Comparison of ENCODE assay signal across 8 mouse cellular contexts in genomic region chr2:131352747-131353563, GRCm38 (mm10). TPM values are rescaled to one million over a fixed set of nuclear protein-coding genes. Genes with fewer than 3 reads are reported as not detected.
A peak's percentile ranks its signal among the peaks of the same experiment; 100 is the strongest.
DNase-seq lines count a peak whose midpoint lies in the region; ATAC-seq and TF ChIP-seq lines count a peak whose summit lies in the region.

Rnf24 (minus strand) TSS chr2:131352892.

- H3K9ac ChIP-seq in CH12.LX (ENCODE audit: insufficient read depth, low read depth), result peak within 1 kb of the TSS; percentile 94
- H3K9ac ChIP-seq in forebrain, embryonic 12.5 days, result peak within 1 kb of the TSS; percentile 96
- peak within 1 kb of the TSS; percentile 88 for H3K9ac ChIP-seq in liver, postnatal 0 days (replicated peaks)
- H3K9ac ChIP-seq in neural tube, embryonic 14.5 days (replicated peaks; ENCODE audit: low read depth, low read length), result peak within 1 kb of the TSS; percentile 99

- H3K27ac ChIP-seq in CH12.LX (ENCODE audit: insufficient read depth, low read depth), result peak within 1 kb of the TSS; percentile 61
- peak within 1 kb of the TSS; percentile 96 for H3K27ac ChIP-seq in forebrain, embryonic 12.5 days
- peak within 1 kb of the TSS; percentile 89 for H3K27ac ChIP-seq in liver, postnatal 0 days (ENCODE audit: low read depth)
- peak within 1 kb of the TSS; percentile 98 for H3K27ac ChIP-seq in neural tube, embryonic 14.5 days (ENCODE audit: low read depth, low read length)

- H3K4me3 ChIP-seq in CH12.LX (replicated peaks in 1 of 3; ENCODE audit: low read depth in 2 of 3, low read length in 2 of 3, poor library complexity in 1 of 3), result peak within 1 kb of the TSS; percentile 68 to 96 (median 82)
- H3K4me3 ChIP-seq in forebrain, embryonic 12.5 days (replicated peaks), result peak within 1 kb of the TSS; percentile 91
- peak within 1 kb of the TSS; percentile 95 for H3K4me3 ChIP-seq in liver, postnatal 0 days (ENCODE audit: low read depth, low read length)
- H3K4me3 ChIP-seq in neural tube, embryonic 14.5 days (ENCODE audit: low read depth, low read length), result peak within 1 kb of the TSS; percentile 97

- peak; percentile 77 for TF ChIP-seq POLR2A in CH12.LX (IDR thresholded peaks at IDR 0.05; ENCODE audit: low read depth, low read length)

- peak within 1 kb of the TSS; percentile 96 for H3K4me2 ChIP-seq in CH12.LX (ENCODE audit: insufficient read depth, low read depth, poor library complexity, severe bottlenecking)
- H3K4me2 ChIP-seq in forebrain, embryonic 12.5 days, result peak within 1 kb of the TSS; percentile 63
- peak within 1 kb of the TSS; percentile 99 for H3K4me2 ChIP-seq in liver, postnatal 0 days (ENCODE audit: low read depth, low read length)
- peak within 1 kb of the TSS; percentile 66 for H3K4me2 ChIP-seq in neural tube, embryonic 14.5 days (ENCODE audit: low read depth, low read length)

- no peaks in the 10 kb centered on the region for H3K9me3 ChIP-seq in CH12.LX (replicated peaks; ENCODE audit: low read length)
- no peaks in the 10 kb centered on the region for H3K9me3 ChIP-seq in forebrain, embryonic 12.5 days
- no peaks in the 10 kb centered on the region for H3K9me3 ChIP-seq in liver, postnatal 0 days (ENCODE audit: low read length)
- no peaks in the 10 kb centered on the region for H3K9me3 ChIP-seq in neural tube, embryonic 14.5 days (ENCODE audit: control insufficient read depth, low read length)

- no peak for TF ChIP-seq EP300 in CH12.LX (IDR thresholded peaks at IDR 0.05; ENCODE audit: low read length)
- no peak for TF ChIP-seq EP300 in liver, postnatal 0 days (IDR thresholded peaks at IDR 0.05; ENCODE audit: low read depth)

- H3K36me3 ChIP-seq in CH12.LX (replicated peaks in 1 of 2; ENCODE audit: control insufficient read depth in 1 of 2, insufficient read depth in 1 of 2, low read length in 1 of 2), result peaks cover 0 to 2% of the 10 kb centered on the region in 2 experiments
- no peaks in the 10 kb centered on the region for H3K36me3 ChIP-seq in forebrain, embryonic 12.5 days (replicated peaks)
- H3K36me3 ChIP-seq in liver, postnatal 0 days (replicated peaks; ENCODE audit: insufficient read depth, low read length), result no peaks in the 10 kb centered on the region
- no peaks in the 10 kb centered on the region for H3K36me3 ChIP-seq in neural tube, embryonic 14.5 days (ENCODE audit: control insufficient read depth, insufficient read depth, low read length)

- H3K27me3 ChIP-seq in CH12.LX (replicated peaks), result no peaks in the 10 kb centered on the region
- peaks cover 3% of the 10 kb centered on the region; the same call in 1 of the 2 replicates for H3K27me3 ChIP-seq in forebrain, embryonic 12.5 days
- no peaks in the 10 kb centered on the region for H3K27me3 ChIP-seq in liver, postnatal 0 days (ENCODE audit: insufficient read depth, low read length)
- H3K27me3 ChIP-seq in neural tube, embryonic 14.5 days (ENCODE audit: control insufficient read depth, insufficient read depth, low read length), result no peaks in the 10 kb centered on the region; the same call in 1 of the 2 replicates

- peaks cover 39% of the 10 kb centered on the region for H3K79me2 ChIP-seq in CH12.LX (replicated peaks; ENCODE audit: control insufficient read depth, extremely low read depth, insufficient read depth, poor library complexity, severe bottlenecking)

- no peak for TF ChIP-seq RAD21 in CH12.LX (IDR thresholded peaks at IDR 0.05; ENCODE audit: low read depth, low read length)

- peak; percentile 93 for ATAC-seq in forebrain, embryonic 12.5 days (ENCODE audit: low FRiP score)
- ATAC-seq in liver, postnatal 0 days, result peak; percentile 97
- ATAC-seq in neural tube, embryonic 14.5 days (ENCODE audit: low read depth), result peak; percentile 97

- peaks cover 5 to 52% of the 10 kb centered on the region in 2 experiments for H3K4me1 ChIP-seq in CH12.LX (ENCODE audit: control insufficient read depth in 1 of 2, insufficient read depth in 2 of 2)
- peaks cover 19% of the 10 kb centered on the region for H3K4me1 ChIP-seq in forebrain, embryonic 12.5 days
- peaks cover 16% of the 10 kb centered on the region for H3K4me1 ChIP-seq in liver, postnatal 0 days (ENCODE audit: insufficient read depth)
- H3K4me1 ChIP-seq in neural tube, embryonic 14.5 days (ENCODE audit: control insufficient read depth, insufficient read depth, low read length), result peaks cover 3% of the 10 kb centered on the region; the same call in 1 of the 2 replicates

- WGBS in forebrain, embryonic 12.5 days, result under 1% methylated on average over 51 of the region's 54 CpGs
- WGBS in large intestine, adult 2 months, result 1% methylated on average over 50 of the region's 54 CpGs
- 6% methylated on average over 45 of the region's 54 CpGs for WGBS in liver, postnatal 0 days (ENCODE audit: insufficient replicate concordance)
- WGBS in neural tube, embryonic 14.5 days, result under 1% methylated on average over 51 of the region's 54 CpGs

- no peak for TF ChIP-seq CTCF in CH12.LX (conservative IDR thresholded peaks at IDR 0.05 in 1 of 2, IDR thresholded peaks at IDR 0.05 in 1 of 2; ENCODE audit: low read depth in 2 of 2, low read length in 2 of 2)
- no peak for TF ChIP-seq CTCF in liver, postnatal 0 days (IDR thresholded peaks at IDR 0.05; ENCODE audit: low read depth)

- intact Hi-C loops in heart, postnatal 10 days (cut with DNase I), result no loop called here

- in situ Hi-C loops in CH12.LX (cut with MboI; ENCODE audit: low pct_ligation_motif_present, low pct_unique_long_range_greater_than_20kb, low sequenced_read_pairs), result loop anchor here (5.0 kb wide), 1 partner anchor 44 kb away; no protein-coding TSS in a partner anchor

- DNase-seq in CH12.LX (ENCODE audit: extremely low read depth), result peak; percentile 94
- peak; percentile 88 for DNase-seq in c-Kit-positive CD71-positive TER-119-negative erythroid progenitor cells, embryonic 14.5 days (ENCODE audit: low read depth)
- peak; percentile 99 for DNase-seq in heart, postnatal 10 days
- peak; percentile 67 for DNase-seq in large intestine, adult 2 months (ENCODE audit: low read depth, low spot score)
- peak; percentile 98 for DNase-seq in liver, postnatal 0 days
- DNase-seq in testis, postnatal 10 days (ENCODE audit: low spot score), result peak; percentile 100

- dilution Hi-C loops in CH12.LX (cut with MboI; ENCODE audit: extremely low pct_ligation_motif_present, extremely low pct_unique_long_range_greater_than_20kb, low sequenced_read_pairs), result no loop called here

TF ChIP-seq in CH12.LX, 34 proteins besides CTCF, POLR2A, EP300 and RAD21 (continues in another document):
- peak; percentile 77 for TF ChIP-seq ZMIZ1 (IDR thresholded peaks at IDR 0.05; ENCODE audit: low read depth, low read length)
- no peak for TF ChIP-seq ETS1 (conservative IDR thresholded peaks at IDR 0.05; ENCODE audit: low read depth, low read length)
- no peak; the same call in 1 of the 2 replicates for TF ChIP-seq MXI1 (IDR thresholded peaks at IDR 0.05; ENCODE audit: low read depth, low read length)
- peak; percentile 75 for TF ChIP-seq TCF12 (IDR thresholded peaks at IDR 0.05; ENCODE audit: low read depth, low read length)
- peak; percentile 62 for TF ChIP-seq NELFE (IDR thresholded peaks at IDR 0.05; ENCODE audit: low read depth, low read length)
- no peak for TF ChIP-seq CHD1 (IDR thresholded peaks at IDR 0.05; ENCODE audit: low read depth, low read length)
- 0 out of 2 replicates have a peak, but pooled peaks have one; percentile 55 for TF ChIP-seq TBP (conservative IDR thresholded peaks at IDR 0.05; ENCODE audit: low read depth, low read length)
- TF ChIP-seq USF1 (IDR thresholded peaks at IDR 0.05; ENCODE audit: low read depth, low read length), result no peak
- no peak for TF ChIP-seq JUN (IDR thresholded peaks at IDR 0.05; ENCODE audit: insufficient read depth, low read depth, low read length)
- no peak for TF ChIP-seq JUND (conservative IDR thresholded peaks at IDR 0.05; ENCODE audit: low read depth, low read length)
- peak; percentile 84 for TF ChIP-seq HCFC1 (IDR thresholded peaks at IDR 0.05; ENCODE audit: low read depth, low read length)
- no peak for TF ChIP-seq E2F4 (IDR thresholded peaks at IDR 0.05; ENCODE audit: insufficient replicate concordance, low read depth, low read length)
- TF ChIP-seq USF2 (conservative IDR thresholded peaks at IDR 0.05; ENCODE audit: low read depth, low read length), result no peak
- no peak; the same call in 1 of the 2 replicates for TF ChIP-seq GABPA (IDR thresholded peaks at IDR 0.05; ENCODE audit: insufficient replicate concordance, low read depth, low read length)
- TF ChIP-seq POLR2AphosphoS2 (IDR thresholded peaks at IDR 0.05; ENCODE audit: low read depth, low read length), result no peak
- TF ChIP-seq SMC3 (IDR thresholded peaks at IDR 0.05; ENCODE audit: low read depth, low read length), result 0 out of 2 replicates have a peak, but pooled peaks have one; percentile 12
- peak; percentile 73 for TF ChIP-seq CHD2 (IDR thresholded peaks at IDR 0.05; ENCODE audit: low read length)
- no peak for TF ChIP-seq BHLHE40 (IDR thresholded peaks at IDR 0.05; ENCODE audit: low read depth, low read length)
- TF ChIP-seq MAFK (IDR thresholded peaks at IDR 0.05; ENCODE audit: insufficient replicate concordance, low read length), result no peak
- no peak for TF ChIP-seq ZC3H11A (IDR thresholded peaks at IDR 0.05; ENCODE audit: low read depth, low read length)
- peak; percentile 12; the same call in 1 of the 2 replicates for TF ChIP-seq SIN3A (IDR thresholded peaks at IDR 0.05; ENCODE audit: low read length)
- TF ChIP-seq ZKSCAN1 (IDR thresholded peaks at IDR 0.05; ENCODE audit: borderline replicate concordance, low read depth, low read length), result no peak
- no peak for TF ChIP-seq MEF2A (IDR thresholded peaks at IDR 0.05; ENCODE audit: borderline replicate concordance, low read depth, low read length)
- TF ChIP-seq MYC (IDR thresholded peaks at IDR 0.05; ENCODE audit: low read depth, low read length), result no peak
- TF ChIP-seq IRF4 (IDR thresholded peaks at IDR 0.05; ENCODE audit: low read depth, low read length), result no peak
- TF ChIP-seq PAX5 (IDR thresholded peaks at IDR 0.05; ENCODE audit: low read length), result no peak
- 0 out of 2 replicates have a peak, but pooled peaks have one; percentile 17 for TF ChIP-seq MAX (IDR thresholded peaks at IDR 0.05; ENCODE audit: low read length)
- peak; percentile 89 for TF ChIP-seq ELF1 (IDR thresholded peaks at IDR 0.05; ENCODE audit: low read depth, low read length)

RNA-seq across cellular contexts. Expression of gene Rnf24, which starts in this region (rescaled TPM):
- total RNA-seq in CH12.LX (2012; rRNA removed), result 3.4 and 3.9 TPM in 2 replicates
- 3.5 and 3.9 TPM in 2 replicates for total RNA-seq in CH12.LX (2014; rRNA removed)
- 11.8 and 14.7 TPM in 2 replicates for polyA plus RNA-seq in CH12.LX (2012; ENCODE audit: insufficient read length, low read depth)
- polyA plus RNA-seq in forebrain, embryonic 12.5 days (2016; fragmentation: Nextera tagmentation; extraction: Ambion mirVana), result 14.4 and 17.4 TPM in 2 replicates
- total RNA-seq in heart, postnatal 10 days (2021), result 1 to 10 TPM; 5.4 to 6.8 TPM
- polyA plus RNA-seq in large intestine, adult 2 months (2012; rRNA removed), result 2.9 and 5.8 TPM in 2 replicates
- 0.50 and 0.94 TPM in 2 replicates for polyA plus RNA-seq in liver, postnatal 0 days (2015; fragmentation: Nextera tagmentation; extraction: Ambion mirVana)
- polyA plus RNA-seq in neural tube, embryonic 14.5 days (2014; fragmentation: Nextera tagmentation; extraction: Ambion mirVana), result 18.4 and 19.0 TPM in 2 replicates

Comparison
In these comparisons a context has a peak if more than half of its experiments do, and no peak if none do; other contexts are left out.
1. Peak in every context shown above with its lines: DNase-seq, ATAC-seq, H3K4me3 ChIP-seq and H3K27ac ChIP-seq.
2. Peak in DNase-seq, ATAC-seq, H3K4me3 ChIP-seq, H3K27ac ChIP-seq, H3K9ac ChIP-seq and H3K4me2 ChIP-seq in liver, postnatal 0 days; RNA of the gene not detected or under 1 TPM.